Mouse (Mus musculus) cerebellum, adult 11-12 months (tissue): Measurements from ENCODE around the gene Osm.

Source experiments
- DNase-seq: peaks from one replicate; pipeline ENCODE4 v3.0.0; 2022

Osm gene

GRCm38 (mm10) chr11:4276411-4276861, 40.2 kb downstream of the Osm start:
- no peak for DNase-seq

- DNase-seq = no peak
Measured at GRCm38 (mm10) chr11:4279909-4280308, 43.7 kb downstream of the Osm start.

- no peak for DNase-seq
Measured at GRCm38 (mm10) chr11:4281852-4282251, 45.6 kb downstream of the Osm start.

GRCm38 (mm10) chr11:4283627-4284026, 47.4 kb downstream of the Osm start:
- no peak for DNase-seq

GRCm38 (mm10) chr11:4289280-4289679, 53.1 kb downstream of the Osm start:
- no peak for DNase-seq
